Mouse (Mus musculus) spleen, adult 2 months (tissue): ENCODE data around the gene Best2.

Source experiments
- CTCF ChIP-seq: fragments of 200-500 bp; IDR thresholded peaks from 2 replicates; pipeline ENCODE4 v1.5.1; 2011; ENCODE audit warnings: mild to moderate bottlenecking, inconsistent platforms; ENCODE audit not compliant: insufficient read depth, insufficient read length, insufficient replicate concordance; ENCODE audit errors: extremely low read depth
- POLR2A ChIP-seq: fragments of 200-500 bp; IDR thresholded peaks from 2 replicates; pipeline ENCODE4 v1.6.1; 2011; ENCODE audit warnings: low read depth, low read length, inconsistent platforms

- TF ChIP-seq CTCF (no peak), POLR2A (no peak)
Observed at GRCm38 (mm10) chr8:85029271-85029670, 14.9 kb upstream of the Best2 start.
